Mouse (Mus musculus): ENCODE measurements at regions not wholly inside any gene's neighbourhood (a gene's known extent, or its start where the extent isn't known, plus 50 kb on each side); places are given as distances from the start of the nearest gene placed in this dataset.

DNA sequence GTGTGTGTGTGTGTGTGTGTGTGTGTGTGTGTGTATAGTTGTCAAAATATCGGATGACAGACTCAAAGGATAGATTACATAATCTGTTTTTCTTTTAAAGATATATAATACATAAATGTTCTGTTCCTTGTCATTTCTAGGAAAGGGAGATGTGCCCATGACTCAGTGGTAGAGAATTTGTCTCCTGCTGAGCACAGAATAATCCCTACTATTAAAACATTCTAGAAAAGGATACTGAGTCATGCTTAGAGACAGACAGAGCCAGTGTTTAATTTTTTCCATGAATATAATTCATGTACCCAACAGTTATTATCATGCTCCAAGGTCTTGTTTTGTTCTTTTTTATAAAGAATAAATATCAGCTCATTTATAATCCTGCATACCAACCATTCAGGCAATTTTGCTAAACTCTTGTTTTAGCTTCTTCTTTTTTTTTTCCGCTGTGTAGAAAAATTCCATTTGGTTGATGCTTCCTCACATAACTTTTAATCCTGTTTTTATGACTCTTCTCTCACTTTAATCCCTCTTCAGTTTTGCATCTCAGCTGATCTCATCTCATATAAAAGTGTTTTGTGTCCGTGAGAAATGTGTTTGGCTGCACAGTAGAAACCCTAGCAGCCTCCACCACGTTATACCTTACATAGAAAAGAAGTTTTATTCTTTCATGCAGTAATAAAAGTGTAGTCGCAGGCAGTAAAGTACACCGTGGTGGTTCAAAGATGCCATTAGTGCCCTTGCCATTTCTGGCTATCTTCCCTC is 762.3 kb downstream of the Nedd1 start:
- no peak for DNase-seq (ENCODE audit: low spot score in 2 of 2)

GRCm38 (mm10) chr10:91953078-91953477 is 769.1 kb downstream of the Nedd1 start:
- DNase-seq (ENCODE audit: low spot score in 2 of 2): no peak

DNA sequence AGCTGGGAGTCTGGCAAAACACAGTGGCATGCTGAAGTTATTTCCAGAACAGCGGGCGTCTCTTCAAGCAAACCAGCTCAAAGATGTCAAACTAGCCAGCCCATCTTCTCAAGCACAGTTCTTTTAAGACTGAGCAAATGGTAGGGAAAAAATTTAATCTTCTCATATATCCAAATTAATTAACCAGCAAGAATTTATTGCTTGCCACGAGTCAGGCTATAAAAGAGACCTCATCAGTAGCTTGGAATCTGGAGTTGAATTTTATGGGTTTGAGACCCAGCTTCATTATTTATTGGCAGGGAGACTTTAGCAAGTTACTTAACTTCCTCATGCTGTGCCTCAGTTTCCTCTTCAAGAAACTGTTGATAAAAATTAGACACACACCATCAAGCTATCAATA is 742.5 kb upstream of the Tmpo start:
- DNase-seq (ENCODE audit: low spot score in 2 of 2): no peak

GRCm38 (mm10) chr10:91889864-91890263 is 708.7 kb upstream of the Tmpo start:
- no peak for DNase-seq (ENCODE audit: low spot score in 2 of 2)

- peak; percentile 26 to 68 for DNase-seq (ENCODE audit: low spot score in 2 of 2)
These were observed 707.4 kb upstream of the Tmpo start for GRCm38 (mm10) chr10:91888537-91888936.

DNA sequence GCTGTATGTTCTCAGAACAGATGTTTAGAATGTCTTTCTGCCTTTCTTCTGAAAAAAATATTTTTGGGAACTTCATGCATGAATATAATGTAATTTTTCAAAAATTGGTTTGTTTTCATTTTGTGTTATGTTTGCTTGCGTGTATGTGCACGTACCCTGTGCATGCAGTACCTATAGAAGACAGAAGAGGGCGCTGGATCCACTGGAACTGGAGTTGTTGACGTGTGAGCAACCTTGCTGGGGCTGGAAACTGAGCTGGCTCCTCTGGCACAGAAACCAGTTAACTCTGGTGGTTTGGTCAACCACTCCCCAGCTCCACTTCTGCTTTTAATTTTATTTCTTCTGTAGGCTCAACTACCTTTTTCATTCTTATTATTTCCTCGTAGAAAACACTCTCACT is 702.0 kb upstream of the Tmpo start:
- DNase-seq (ENCODE audit: low spot score in 2 of 2): peak in 1 of 2 experiments; percentile 32

DNA sequence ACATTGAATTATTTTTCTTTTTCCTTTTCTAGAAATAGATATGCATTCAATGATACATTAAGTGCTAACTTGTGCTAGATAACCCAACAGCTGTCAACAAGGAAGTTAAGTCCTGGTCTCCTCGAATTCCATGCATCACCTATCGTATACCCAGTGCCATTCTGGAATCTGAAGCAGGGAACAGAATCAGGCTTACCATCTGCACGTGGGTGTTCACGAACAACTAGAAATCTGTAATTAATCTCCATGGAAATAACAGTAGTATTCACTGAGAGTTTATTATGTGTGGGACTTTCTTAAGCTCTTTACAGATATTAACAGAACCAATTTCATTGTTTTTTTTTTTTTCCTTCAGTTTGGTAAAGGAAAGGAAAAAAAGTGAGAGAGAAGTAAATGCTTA is 701.4 kb upstream of the Tmpo start:
- DNase-seq (ENCODE audit: low spot score in 2 of 2): no peak

DNA sequence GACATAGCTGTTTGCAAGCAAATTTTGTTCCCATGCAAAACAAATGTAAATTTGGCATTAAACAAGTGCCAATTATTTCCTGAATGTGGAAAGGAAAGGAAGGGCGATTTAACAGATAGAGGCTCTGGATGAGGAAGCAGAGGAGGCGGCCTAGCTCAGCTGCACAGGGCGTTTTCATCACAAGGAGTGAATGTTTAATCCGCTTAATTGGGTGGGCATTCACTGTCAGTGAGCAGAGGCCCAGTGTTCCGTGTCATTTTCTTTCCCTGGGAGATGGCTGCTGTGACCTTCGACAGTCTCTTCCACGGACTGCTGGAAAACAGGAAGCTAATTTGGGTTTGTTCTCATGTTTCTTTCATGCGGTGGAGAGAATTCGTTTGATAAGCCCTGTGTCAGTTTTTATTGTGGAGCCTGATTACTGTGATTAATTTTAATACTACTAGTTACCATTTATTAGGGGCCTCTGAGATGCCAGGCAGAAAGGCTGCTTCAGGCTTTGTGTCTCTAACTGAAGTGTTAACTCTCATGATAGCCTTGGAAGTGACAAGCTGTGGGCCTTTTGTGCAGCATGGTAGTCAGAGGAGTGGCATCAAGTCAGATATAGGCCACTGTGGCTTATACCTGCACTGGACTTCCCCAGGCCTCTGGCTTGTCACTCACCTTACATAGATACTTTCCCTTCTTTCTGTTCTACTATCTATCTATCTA is 700.6 kb upstream of the Tmpo start:
- DNase-seq (ENCODE audit: low spot score in 2 of 2): no peak

- DNase-seq (ENCODE audit: low spot score in 2 of 2): no peak
These were observed 694.3 kb upstream of the Tmpo start for GRCm38 (mm10) chr10:91875450-91875849.

- no peak for DNase-seq (ENCODE audit: low spot score in 2 of 2)
These were observed 690.1 kb upstream of the Tmpo start for GRCm38 (mm10) chr10:91871244-91871643.

DNA sequence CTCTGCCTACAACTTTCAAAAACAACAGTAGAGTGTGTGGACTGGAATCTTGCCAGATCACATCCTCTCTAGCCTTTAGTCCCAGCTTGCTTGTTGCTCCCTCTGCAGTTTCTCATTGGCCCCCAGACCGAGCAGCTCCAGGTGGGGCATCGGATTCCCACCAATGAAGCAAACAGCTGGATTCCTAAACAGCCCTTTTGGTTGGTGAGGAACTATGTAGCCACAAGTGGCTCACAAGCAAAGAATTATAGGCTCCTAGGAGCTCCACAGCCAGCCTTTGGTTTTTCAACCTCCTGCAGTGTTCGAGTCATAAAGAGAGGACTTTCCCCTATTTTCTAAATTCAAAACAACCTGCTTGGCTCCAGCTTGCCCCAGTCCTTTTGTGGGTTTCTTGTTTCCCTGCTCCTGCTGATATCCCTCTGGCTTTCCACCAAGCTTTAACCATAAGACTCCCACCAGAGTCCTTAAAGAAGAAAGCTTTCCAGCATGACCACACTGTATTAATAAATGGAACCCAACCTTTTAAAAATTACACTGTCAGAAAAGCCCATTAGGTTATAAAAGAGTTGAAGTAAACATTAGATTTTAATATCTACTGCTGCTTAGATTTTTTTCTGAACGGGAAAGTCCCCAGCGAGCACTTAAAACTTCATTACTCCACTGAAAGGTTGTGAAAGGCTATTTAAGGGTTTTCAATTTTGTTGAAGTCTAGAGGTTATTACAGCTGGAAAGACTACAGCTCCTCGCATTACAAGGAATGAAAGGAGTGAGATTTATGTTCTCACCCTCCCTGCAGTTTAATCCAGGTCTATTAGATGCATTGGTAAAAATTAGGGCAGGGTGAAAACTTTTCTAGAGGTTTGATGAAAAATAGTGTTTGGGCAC is 677.8 kb upstream of the Tmpo start:
- no peak for DNase-seq (ENCODE audit: low spot score in 2 of 2)

DNA sequence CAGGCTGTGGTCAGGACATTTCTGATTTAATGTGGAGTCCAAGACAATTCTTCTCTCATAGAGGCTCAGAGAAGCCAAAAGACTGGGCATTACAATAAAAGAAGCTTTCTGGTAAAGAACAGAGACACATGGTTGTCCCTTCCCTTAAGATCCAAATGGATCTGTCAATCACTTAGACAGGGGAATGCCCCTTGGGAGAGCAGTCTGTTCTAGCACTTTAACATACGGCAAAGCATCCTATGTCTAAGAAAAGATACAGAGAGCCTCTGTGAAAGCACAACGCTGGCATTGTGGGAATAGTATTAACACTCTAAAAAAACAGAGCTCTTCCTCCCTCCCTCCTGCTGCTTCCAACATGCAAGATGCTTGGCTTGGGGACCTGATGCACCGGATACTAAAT is 646.0 kb upstream of the Tmpo start:
- DNase-seq (ENCODE audit: low spot score in 2 of 2): no peak

- DNase-seq (ENCODE audit: low spot score in 2 of 2): no peak
These were observed 642.4 kb upstream of the Tmpo start for GRCm38 (mm10) chr10:91823499-91823898.

GRCm38 (mm10) chr10:91804870-91805269 is 623.8 kb upstream of the Tmpo start:
- DNase-seq (ENCODE audit: low spot score in 2 of 2): no peak

All from cerebellum, postnatal 4 days (tissue).